Mouse (Mus musculus) heart, postnatal 36 days (tissue): ENCODE measurements around the gene Btnl9. TPM values are rescaled to one million over a fixed set of nuclear protein-coding genes. Genes with fewer than 3 reads are reported as not detected.
"Not testable (repeated sequence)": the region's sequence is repeated elsewhere in the genome, so short reads cannot be mapped to it uniquely, and the experiment has no call there.

Experiments used
- DNase-seq, 2 experiments: peaks; one replicate each; pipeline ENCODE4 v3.0.0; 2021 to 2022
- intact Hi-C: fragments of 180-260 bp; cut with DNase I; formaldehyde crosslinking; loops from one replicate; pipeline ENCODE4 v1.15.1; 2025
- total RNA-seq, 2 experiments: library from RNA; stranded (reverse); gene quantifications; 2 replicates each; pipeline ENCODE4 v1.2.3; 2021

Gene Btnl9
- total RNA-seq, 2 experiments from 2014 or later: 34.7 to 38.5 TPM

DNA sequence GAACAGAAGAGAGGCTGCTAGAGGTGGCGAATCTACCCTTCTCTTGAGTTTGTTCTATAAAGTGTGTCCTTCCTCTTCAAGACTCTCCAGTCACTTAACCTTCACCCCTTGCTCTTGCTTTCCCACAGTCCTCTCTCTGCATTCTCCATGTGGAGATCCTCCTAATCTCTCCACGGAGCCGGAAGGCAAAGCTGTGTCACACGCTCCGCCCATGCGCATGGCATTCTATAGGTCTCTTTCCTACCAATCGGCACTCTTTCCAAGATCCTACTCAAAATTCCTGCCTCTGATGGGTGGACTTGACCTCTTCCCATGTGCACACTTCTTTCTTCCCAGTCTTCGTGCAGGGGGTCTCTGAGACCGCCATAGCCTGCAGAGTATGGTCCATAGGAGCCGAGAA, 742 bp upstream of the Btnl9 start:
- DNase-seq: no peak
- intact Hi-C loops: loop anchor here (2.0 to 10.0 kb wide), 4 partner anchors 33 to 367 kb away; partner anchors contain the start of genes Irgm1, Olfr1380, Olfr1394 and Olfr1396

DNA sequence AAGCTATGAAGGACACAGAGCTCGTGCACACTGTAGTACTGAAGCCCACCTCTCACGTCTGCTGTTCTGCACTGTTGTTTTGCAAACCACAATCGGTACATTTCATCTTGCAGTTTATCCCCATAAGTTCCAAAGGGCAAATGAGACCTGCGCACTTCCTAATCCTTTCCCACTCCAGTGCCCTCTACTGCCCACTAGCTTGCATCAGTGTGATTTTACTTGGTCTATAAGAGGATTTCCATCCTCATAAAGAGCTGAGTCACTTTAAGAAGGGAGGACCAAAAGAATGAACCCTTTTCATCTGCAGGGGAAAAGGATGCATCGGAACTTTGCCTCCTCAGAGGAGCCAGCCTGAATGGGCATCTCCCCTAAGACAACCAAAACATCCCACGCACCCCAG, 507 bp downstream of the Btnl9 start:
- intact Hi-C loops: loop anchor here (2.0 to 10.0 kb wide), 4 partner anchors 32 to 368 kb away; partner anchors contain the start of genes Irgm1, Olfr1380, Olfr1394 and Olfr1396
- no peak for DNase-seq

- no peak for DNase-seq
- intact Hi-C loops: loop anchor here (10.0 kb wide), 1 partner anchor 372 kb away; the partner anchor contains the start of gene Olfr1380
These were observed 3.8 kb downstream of the Btnl9 start for GRCm38 (mm10) chr11:49183172-49183571.

- DNase-seq, intact Hi-C loops: not testable (repeated sequence)
These were observed 10.7 kb downstream of the Btnl9 start for GRCm38 (mm10) chr11:49176047-49176779.

DNA sequence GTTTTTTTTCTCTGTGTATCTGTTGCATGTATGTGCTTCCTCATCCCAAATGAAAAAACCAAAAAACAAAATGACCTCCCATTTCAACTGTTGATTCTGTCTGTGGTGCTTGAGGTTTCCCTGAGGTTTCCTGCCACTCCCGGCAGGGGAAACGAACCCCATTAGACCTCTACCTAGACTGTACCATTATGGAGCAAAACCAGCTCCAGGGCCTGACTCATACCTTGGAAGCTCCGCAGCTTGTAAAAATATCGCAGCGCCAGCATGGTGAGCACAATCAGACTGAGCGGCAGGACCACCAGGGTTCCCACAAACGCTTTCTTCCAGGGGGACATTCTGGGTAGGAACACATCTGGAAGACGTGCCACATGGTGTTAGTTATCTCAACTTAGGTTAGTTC, 11.6 kb downstream of the Btnl9 start:
- DNase-seq: no peak
- intact Hi-C loops: no loop called here

DNA sequence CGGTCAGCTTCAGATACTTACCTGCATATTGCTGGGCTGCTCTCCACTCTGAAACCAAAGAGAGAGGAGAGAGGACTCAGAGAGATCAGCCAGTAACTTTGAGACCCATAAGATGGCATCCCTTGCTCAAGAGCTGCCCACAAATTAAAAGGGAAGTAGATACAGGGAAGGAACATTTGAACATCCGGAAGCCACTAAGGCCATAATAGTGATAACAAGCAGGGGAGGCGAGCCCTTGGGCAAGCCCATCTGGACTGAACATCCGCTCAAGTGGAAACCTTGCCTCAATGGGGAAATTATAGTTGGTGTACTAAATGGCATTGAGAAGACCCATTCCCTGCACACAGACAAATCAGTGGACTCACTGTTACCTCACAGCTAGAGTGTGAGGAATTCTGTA, 16.4 kb downstream of the Btnl9 start:
- no peak for DNase-seq
- intact Hi-C loops: no loop called here

DNA sequence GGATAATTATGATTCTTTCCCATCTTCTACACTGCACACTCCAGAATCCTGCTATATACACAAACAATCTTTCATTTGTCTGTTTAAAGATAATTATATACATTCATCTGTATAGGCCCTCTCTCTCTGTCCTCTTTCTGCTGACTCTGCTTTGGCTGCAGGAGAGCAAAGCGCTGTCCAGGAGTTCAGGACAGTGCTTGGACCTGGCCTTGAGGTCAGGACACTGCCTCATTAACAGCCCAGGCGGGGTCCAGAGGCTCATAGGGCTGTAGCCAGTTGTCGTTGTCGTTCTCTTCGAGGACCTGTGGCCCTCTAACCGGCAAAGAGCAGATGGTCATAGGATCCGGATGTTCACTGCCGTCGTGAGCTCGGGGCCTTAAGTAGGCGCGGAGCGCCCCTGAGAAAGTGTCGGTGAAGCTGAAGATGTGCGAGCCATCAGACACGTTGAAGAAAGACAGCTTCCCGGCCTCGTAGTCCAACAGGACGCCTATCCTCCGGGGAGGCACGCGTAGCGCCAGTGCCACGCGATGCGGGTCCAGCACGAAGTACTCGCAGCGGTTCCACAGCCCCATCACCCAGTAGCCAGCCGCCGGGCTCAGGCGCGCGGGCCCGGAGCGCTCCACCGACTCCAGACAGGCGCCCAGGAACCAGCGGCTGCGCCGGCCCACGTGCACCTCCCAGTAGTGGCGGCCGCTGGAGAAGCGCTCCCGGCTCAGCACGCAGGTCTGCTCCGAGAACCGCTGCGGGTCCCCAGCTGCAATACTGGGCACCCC, 17.9 kb downstream of the Btnl9 start:
- DNase-seq: no peak
- intact Hi-C loops: no loop called here

DNA sequence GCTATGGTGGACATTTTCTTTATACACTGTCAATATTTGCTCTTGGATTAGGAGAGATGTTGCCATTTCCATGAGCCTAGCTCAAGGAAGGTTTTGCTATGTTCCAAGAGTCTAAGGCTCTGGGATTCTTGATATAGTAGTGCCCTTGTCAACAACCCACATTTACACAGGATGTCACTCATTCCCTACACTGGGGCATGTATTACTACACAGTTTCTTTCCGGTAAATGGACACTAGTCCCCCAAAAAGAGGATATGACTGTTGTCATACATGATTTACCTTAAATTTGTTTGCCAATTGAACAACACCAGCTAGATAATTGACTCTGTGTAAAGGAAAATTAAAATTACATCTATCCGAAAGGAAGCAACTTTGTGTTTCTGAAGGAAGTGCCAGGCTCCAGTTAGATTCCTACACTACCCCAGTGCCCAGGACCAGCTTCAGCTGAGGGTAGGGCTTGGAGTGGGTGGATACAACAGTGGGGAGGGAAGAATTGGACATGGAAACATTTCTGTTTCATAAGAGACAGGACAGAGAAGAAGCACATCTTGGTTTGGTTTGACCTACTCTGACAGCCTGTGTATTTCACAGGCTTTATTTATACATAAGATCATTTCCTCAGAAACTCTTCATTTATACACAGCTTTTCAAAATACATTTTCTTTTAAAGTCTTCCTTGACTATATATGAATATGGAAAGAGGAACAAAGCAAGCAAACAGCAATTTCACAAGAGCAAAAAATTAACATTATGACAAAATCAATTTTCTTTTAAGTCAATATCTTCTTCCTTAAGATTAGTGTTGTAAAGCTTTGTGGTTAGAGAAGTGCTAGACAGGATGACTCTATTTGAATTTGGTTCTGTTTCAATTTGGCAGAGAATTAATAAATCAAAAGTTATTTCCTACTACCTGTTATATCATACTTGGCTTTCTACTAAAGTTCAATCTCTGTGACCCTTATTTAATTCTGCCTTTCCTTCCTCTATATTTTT, 29.8 kb downstream of the Btnl9 start:
- intact Hi-C loops: no loop called here

DNA sequence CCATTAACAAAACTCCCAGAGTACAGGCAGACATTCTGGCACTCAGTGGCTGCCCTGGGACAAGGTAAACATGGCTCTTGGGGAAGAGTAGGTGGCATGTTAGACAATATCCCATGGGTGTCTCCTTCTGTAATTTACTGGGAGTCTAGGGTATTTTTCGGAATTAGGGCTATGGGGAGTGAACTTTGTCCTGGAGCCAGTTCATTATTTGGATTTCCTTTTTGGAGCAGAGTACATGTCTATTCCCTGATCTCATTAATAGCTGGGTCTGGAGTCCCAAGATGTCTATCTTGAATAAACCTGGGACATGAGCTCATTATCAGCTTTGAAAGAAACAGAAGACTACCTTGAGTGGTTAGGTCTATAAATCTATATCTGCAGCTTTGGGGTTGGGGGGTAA, 32.9 kb downstream of the Btnl9 start, which contains the start of gene Olfr1394:
Gene Olfr1394 (plus strand): TSS at position 301 of the 400 bp plus-strand sequence.
- no peak for DNase-seq
- intact Hi-C loops: loop anchor here (2.0 to 5.0 kb wide), 2 partner anchors 33 to 42 kb away; partner anchors contain the start of genes Btnl9 and Olfr1396

More for the DNA sequence above, 29.8 kb downstream of the Btnl9 start:
- no peak for DNase-seq

DNA sequence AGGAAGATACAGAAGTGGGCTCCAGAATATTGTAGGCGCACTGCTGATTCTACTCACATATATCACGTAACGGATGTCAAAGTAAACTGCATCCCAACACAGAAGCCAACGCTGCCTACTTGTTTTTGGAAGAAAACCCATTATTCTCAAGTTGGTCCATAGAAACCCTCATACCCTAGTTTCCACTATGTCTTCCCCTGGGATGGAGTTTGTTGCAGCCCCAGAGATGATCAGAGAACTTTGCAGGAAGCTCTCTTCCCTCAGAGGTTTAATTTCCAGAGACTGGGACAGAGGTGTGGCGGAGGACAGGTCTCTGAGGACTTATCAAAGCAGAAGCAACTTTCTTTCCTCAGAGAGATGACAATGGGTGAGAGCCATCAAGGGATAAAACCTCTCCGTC, 45.0 kb downstream of the Btnl9 start, which contains the start of gene Olfr1395:
Gene Olfr1395 (plus strand): TSS at position 301 of the 400 bp plus-strand sequence.
- intact Hi-C loops: no loop called here
- DNase-seq: no peak

DNA sequence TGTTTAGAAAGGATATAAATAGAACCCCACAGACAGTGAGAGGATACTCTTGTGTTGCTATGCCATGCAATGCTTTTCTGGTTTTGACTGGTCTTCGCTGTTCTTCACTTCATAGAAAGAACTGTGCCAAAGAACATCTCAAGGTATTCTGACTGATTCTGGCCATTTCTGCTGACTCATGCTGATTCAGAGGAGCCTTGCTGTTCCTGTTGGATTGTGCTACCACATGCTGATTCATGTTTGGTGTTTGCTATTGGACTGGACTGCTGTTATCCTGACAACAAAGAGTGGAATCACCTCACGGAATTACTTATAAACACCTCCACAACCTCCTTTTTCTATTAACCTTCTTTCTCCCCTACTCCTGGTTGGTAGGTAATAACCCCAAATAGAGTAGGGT, 62.8 kb downstream of the Btnl9 start:
- intact Hi-C loops: no loop called here
- no peak for DNase-seq

DNA sequence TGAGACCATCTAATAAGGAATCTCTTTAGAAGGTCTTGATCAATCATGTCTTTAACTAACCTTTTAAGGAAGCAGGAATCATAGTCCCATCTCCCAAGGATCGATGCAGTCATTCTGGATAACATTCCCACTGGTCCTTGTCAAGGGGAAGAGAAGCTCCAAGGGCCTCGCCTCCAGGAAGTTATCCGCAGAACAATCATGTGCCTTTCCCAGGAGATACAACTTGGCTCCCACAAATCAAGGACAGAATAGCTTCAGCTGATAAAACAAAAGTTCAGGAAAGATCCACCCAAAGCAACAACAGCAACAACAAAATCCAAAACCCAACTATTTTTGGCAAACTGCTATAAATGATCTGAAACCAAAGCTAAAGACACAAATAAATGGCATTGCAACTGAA, 67.3 kb downstream of the Btnl9 start:
- intact Hi-C loops: no loop called here
- no peak for DNase-seq

Other genes with a start within 250 kb of the Btnl9 start
- 1 to 10 TPM; 3.3 to 5.3 TPM for gene Psme2b, start 241.0 kb downstream of the Btnl9 start, total RNA-seq
- not detected for gene Olfr56, start 208.3 kb downstream of the Btnl9 start, total RNA-seq
- gene 9930111J21Rik1, start 207.8 kb downstream of the Btnl9 start, total RNA-seq: 1 to 10 TPM; 5.4 to 6.3 TPM
- gene Gm12185, start 194.9 kb downstream of the Btnl9 start, total RNA-seq: 1 to 10 TPM in 1 of 2 experiments, under 1 TPM in 1; 0.97 to 1.8 TPM
- gene Tgtp1, start 193.0 kb downstream of the Btnl9 start, total RNA-seq: 1 to 10 TPM; 1.8 to 5.3 TPM
- 1 to 10 TPM; 6.0 to 8.0 TPM for gene 9930111J21Rik2, start 135.9 kb downstream of the Btnl9 start, total RNA-seq
- 1 to 10 TPM in 1 of 2 experiments, under 1 TPM in 1; 0.28 to 3.8 TPM for gene Tgtp2, start 123.0 kb downstream of the Btnl9 start, total RNA-seq
- gene Ifi47, start 110.6 kb downstream of the Btnl9 start, total RNA-seq: 1 to 10 TPM; 2.3 to 2.7 TPM
- gene Olfr1396, start 72.3 kb downstream of the Btnl9 start, total RNA-seq: 1 to 10 TPM; 1.5 TPM
- not detected for gene Olfr1395, start 44.9 kb downstream of the Btnl9 start, total RNA-seq
- gene Olfr1394, start 32.8 kb downstream of the Btnl9 start, total RNA-seq: not detected
- gene Zfp62, start 16.1 kb upstream of the Btnl9 start, total RNA-seq: 10 to 100 TPM; 25.8 to 26.8 TPM
- 10 to 100 TPM; 64.7 to 66.9 TPM for gene Mgat1, start 57.0 kb upstream of the Btnl9 start, total RNA-seq
- under 1 TPM in 1 of 2 experiments, not detected in 1; 0.19 TPM for gene Olfr1393, start 91.1 kb upstream of the Btnl9 start, total RNA-seq
- not detected for gene Olfr1392, start 98.1 kb upstream of the Btnl9 start, total RNA-seq
- gene Olfr10, start 117.6 kb upstream of the Btnl9 start, total RNA-seq: not detected
- not detected for gene Olfr1391, start 135.6 kb upstream of the Btnl9 start, total RNA-seq
- not detected for gene Olfr1390, start 148.0 kb upstream of the Btnl9 start, total RNA-seq
- gene Olfr1389, start 235.9 kb upstream of the Btnl9 start, total RNA-seq: not detected
- under 1 TPM in 1 of 2 experiments, not detected in 1; 0.22 TPM for gene Olfr1388, start 249.5 kb upstream of the Btnl9 start, total RNA-seq